Mouse (Mus musculus): ENCODE measurements at regions not wholly inside any gene's neighbourhood (a gene's known extent, or its start where the extent isn't known, plus 50 kb on each side); places are given as distances from the start of the nearest gene placed in this dataset.
"Not testable (repeated sequence)": the region's sequence is repeated elsewhere in the genome, so short reads cannot be mapped to it uniquely, and the experiment has no call there.

DNA sequence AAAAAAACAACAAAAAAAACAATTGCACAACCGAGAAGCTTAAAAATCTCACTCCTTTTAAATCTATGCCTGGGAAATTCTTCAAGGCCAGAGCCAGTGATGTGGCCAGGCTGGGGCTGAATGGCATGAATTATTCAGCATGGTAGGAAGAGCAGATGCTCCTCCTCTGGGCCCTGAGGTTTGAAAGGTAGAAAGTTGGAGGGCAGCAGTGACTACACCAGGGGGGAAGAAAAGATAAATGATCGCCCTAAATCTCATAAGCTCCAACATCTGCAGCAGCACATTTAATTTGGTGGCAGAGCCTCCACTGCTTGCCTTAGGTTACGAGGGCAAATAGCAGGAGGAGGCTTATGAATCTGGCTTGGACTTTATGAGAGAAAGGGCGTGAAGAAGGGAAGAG is 455.1 kb downstream of the Cbln4 start:
- DNase-seq (ENCODE audit: low spot score), result no peak

- DNase-seq (ENCODE audit: low spot score), result no peak
Observed at GRCm38 (mm10) chr2:171587635-171588034, 455.6 kb downstream of the Cbln4 start.

DNA sequence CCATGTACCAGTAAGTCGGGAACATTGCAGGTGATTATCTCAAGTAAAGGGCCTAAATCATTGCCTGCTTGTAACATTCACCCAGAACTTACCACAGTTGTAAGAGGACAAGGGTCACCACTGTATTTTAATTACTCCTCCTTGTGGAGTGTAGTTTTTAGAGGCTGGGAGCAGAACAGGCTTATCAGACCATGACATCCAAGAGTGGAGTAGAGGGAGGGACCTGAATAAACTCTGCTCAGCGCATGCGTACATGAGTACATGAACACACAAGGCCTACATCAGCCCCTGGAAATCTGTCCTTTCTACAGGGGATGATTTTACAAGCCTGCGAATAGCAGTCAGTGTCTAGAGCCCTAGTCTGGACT is 456.4 kb downstream of the Cbln4 start:
- no peak for DNase-seq (ENCODE audit: low spot score)

DNA sequence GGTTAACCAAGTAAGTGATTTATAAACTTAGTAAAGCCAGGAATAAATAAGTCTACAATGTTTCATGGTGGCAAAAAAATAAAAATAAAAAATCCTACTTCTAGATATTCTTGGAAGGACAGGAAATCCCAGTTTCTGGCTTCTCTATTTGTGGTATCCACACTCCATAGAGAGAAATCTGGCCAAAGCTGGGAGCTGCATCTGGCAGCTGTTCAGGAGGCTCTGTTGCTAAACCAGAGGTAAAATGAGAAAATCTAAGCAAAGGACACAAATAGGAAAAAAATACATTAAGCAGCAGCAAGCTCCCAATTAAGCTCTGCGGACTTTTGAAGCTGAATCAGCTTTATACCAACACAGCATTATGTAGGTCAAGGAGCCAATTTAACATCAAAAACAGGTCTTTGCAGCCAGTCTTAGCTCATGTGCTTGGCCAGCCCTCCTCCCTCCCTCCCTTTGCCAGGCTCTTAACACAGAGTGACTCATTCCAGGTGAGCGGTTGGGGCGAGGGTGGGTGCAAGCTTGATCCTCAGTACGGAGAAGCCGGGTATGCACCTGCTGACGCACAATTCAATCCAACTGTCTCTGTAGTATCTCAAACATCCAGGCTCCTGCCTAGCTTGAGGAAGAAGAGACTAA is 456.9 kb downstream of the Cbln4 start:
- DNase-seq (ENCODE audit: low spot score), result peak; percentile 23

DNA sequence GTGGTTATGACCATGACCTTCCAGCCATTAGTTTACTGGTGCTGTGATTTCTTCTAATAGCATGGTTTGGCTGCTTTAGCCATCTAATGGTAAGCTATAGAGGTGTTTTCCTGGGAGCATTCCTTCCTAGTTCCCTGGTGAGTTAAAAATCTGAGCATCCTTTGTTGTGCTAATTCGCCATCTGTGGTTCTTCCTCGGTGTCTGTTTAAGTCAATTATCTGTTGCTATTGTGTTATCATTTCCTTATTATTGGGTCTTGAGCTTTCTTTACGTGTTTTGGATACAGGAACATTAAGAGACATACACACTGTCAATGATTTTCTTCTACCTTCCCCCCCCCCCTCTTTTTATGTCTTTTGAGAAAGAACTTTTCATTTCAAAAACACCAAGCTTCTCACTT is 468.9 kb downstream of the Cbln4 start:
- no peak for DNase-seq (ENCODE audit: low spot score)

GRCm38 (mm10) chr2:171562656-171563055 is 480.6 kb downstream of the Cbln4 start:
- DNase-seq (ENCODE audit: low spot score), result no peak

GRCm38 (mm10) chr2:171542768-171543167 is 500.5 kb downstream of the Cbln4 start:
- not testable (repeated sequence) for DNase-seq (ENCODE audit: low spot score)

- DNase-seq (ENCODE audit: low spot score), result no peak
Observed at GRCm38 (mm10) chr2:171514876-171515275, 528.4 kb downstream of the Cbln4 start.

GRCm38 (mm10) chr2:171496620-171497019 is 546.6 kb downstream of the Cbln4 start:
- no peak for DNase-seq (ENCODE audit: low spot score)

GRCm38 (mm10) chr2:171493741-171494140 is 549.5 kb downstream of the Cbln4 start:
- peak; percentile 33 for DNase-seq (ENCODE audit: low spot score)

DNA sequence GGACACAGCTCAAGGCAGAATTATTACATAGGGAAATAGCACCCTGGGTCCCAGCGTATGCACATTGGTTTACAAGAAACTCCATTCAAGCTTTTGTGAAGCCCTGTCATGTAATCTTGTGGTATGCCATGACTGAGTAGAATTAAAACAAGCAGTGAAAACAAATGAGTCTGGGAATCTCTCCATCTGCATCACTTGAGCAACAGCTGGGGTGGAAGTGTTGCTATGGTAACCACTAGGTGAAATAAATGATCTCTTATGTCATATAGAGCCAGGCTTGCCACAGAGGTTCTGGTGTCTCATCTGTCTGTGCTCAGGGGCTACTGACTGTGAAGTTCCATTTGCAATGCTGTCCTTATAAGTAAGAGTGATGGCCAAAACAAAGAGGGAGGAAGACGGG is 556.0 kb downstream of the Cbln4 start:
- no peak for DNase-seq (ENCODE audit: low spot score)

DNA sequence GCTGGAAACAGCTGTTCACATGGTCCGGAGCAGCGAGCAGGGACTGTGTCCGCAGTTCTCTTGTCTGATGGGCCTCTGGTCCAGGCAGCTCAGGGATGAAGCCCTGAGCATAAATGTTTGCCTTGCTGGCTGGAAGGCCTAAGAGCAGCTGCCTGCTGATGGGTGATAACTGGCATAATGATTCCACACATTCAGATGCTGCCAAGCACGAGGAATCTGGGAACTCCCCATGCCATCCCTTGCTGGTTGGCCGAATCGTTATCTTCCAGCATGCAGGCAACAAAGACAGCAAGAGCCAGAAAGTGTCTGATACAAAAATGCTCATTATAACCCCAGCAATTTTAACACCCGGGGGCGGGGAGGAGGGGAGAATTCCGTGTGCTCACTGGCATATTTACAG is 590.0 kb downstream of the Cbln4 start:
- no peak for DNase-seq (ENCODE audit: low spot score)

DNA sequence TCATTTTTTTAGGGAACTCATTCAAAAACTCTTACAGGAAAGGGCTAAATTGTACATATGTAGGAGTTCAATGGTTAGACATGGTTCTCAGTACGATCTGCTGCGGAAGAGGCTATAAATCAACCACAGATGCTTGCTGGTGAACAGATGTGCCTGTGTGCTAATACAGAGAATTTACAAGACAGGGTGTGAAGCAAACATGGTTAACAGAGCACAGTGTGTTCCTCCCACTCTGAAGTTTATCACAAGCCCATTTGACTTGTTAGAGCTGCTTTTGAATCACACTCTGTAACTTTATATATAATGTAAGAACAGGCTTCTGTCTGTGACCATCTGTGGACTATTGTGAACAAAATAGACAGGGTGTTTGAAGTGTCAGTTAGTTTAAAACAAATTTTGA is 637.2 kb downstream of the Cbln4 start:
- DNase-seq (ENCODE audit: low spot score), result no peak

DNA sequence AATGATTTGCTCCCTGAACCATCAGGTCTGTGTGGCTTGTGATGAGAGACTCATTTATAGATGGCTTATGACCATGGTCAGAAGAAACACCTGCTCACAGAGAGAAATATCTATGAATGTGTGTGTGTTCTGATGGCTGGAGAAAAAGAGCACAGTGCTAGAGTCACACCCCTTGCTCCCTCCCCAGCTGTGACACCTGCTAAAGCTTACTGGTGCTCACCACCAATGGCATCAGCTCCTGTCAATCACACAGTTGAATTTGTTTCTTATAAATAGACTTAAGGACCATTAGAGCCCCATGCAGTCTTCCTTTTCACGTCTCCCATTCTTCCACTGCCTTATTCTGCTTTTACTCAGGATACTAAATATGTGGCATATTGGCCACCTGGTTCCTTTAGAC is 654.3 kb downstream of the Cbln4 start:
- DNase-seq (ENCODE audit: low spot score), result no peak

DNA sequence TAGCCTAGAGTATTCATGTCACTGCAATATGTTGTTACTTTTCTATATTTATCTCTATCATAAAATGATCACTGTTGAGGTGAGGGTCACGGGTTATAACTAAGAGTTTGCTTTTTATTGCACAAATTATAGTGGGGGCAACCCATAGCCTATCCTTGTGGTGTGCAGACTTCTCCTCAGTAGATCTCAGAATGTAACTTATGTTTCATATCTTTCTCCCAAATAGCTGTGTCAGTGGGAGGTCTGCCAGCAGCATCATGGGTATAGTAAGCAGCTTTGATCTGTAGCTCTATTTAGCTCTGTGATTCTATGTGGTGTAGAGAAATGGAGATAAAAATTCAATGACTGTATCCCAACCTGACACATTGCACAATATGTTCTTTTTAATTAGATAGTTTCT is 641.9 kb downstream of the Dok5 start:
- DNase-seq (ENCODE audit: low spot score), result no peak

GRCm38 (mm10) chr2:171373016-171373415 is 641.4 kb downstream of the Dok5 start:
- peak; percentile 1 for DNase-seq (ENCODE audit: low spot score)

- no peak for DNase-seq (ENCODE audit: low spot score)
Observed at GRCm38 (mm10) chr2:171371751-171372150, 640.1 kb downstream of the Dok5 start.

DNA sequence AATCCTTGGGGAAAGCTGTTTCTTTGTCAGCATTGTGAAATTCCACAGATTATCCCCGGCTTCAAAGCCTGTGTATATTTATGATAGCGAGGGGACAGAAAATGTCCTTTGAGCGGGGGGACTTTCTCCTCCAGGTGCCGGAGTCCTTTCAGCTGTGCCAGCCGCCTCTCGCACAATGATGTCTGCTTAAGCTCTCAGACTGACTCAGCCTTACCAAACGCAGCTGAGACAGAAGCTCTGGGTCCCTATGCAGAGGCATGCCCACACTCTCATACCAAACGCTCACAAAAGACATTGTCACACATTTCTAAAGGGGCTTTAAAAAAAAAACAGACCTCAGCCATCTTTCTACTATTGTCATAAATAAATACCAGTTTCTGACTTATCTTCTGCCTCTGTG is 633.9 kb downstream of the Dok5 start:
- DNase-seq (ENCODE audit: low spot score), result no peak

DNA sequence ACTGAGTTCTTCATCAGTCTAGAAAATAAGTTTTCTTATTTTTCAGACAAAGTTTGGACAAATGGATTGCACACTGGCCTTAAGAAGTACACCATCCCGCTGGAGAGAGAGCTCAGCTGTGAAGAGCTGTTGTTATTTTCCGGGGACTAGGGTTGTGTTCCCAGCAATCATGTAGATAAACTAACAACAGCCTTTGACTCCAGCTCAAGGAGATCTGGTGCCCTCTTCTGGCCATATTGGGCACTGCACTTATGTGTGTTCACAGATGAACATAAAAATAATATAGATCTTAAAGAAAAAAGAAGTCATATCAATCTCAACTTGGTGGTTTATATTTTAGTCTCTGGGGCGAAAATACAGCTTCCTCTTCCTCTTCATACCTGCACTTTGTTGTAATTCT is 633.0 kb downstream of the Dok5 start:
- DNase-seq (ENCODE audit: low spot score), result no peak

- DNase-seq (ENCODE audit: low spot score), result no peak
Observed at GRCm38 (mm10) chr2:171363381-171363780, 631.8 kb downstream of the Dok5 start.

DNA sequence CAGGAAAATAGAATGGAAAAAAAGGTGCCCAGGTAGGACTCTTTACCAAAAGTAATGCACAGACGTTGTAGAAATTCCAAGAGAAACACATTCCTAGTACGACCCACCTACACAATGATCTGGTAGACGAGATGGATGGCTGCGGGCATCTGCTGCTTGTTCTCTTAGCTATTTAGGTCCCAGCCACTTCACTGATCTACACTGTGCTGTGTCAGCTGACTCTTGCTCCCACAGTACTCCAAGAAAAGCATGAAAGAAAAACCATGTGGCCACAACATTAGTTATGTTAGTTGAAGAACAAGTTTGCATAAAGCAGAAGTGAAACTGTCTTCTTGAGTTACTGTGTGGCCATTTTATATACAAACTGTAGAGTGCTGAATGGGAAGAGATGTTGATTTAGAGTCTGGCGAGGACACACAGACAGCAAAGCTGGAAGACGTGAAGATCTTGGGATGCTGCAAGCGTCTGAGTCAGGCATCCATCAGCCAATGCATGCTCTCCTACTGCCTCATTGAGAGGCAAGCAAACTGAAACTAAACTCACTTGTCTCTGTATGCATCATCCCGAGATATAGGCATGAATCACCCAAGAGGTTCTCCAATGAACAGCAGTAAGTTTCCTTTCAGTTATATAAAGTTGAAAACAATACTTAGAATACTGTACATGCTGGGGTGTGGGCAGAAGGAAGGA is 626.6 kb downstream of the Dok5 start:
- DNase-seq (ENCODE audit: low spot score), result no peak

DNA sequence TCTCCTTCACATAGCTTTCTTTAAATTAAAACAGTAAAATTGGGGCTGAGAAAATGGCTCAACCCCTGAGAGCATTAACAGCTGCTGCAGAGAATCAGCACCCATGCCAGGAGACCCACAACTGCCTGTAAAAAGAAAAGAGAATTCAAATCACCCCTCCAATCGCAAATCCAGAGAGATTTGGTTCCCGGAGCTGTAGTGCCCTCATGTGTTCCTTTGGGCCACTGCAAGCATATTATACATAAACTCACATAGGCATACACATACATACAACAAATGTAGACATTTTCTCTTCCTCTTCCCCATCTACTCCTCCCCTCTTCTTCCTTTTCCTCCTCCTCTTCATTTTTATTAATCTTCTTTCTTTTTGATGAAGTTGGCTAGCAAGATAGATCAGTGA is 616.5 kb downstream of the Dok5 start:
- DNase-seq (ENCODE audit: low spot score), result no peak

GRCm38 (mm10) chr2:171333816-171334757 is 602.5 kb downstream of the Dok5 start:
- DNase-seq (ENCODE audit: low spot score), result no peak

Measured in lung, postnatal 25 days (tissue).